Mouse (Mus musculus) MEL (cell line): ENCODE measurements at regions not wholly inside any gene's neighbourhood (a gene's known extent, or its start where the extent isn't known, plus 50 kb on each side); places are given as distances from the start of the nearest gene placed in this dataset.

Experiments used
- DNase-seq: peaks from one replicate; pipeline ENCODE4 v3.0.0; 2011; ENCODE audit warnings: low read depth, low spot score
- H3K27ac ChIP-seq: 2 replicates; pipeline ENCODE4 v1.5.1; 2012; ENCODE audit warnings: low read depth, mild to moderate bottlenecking, control low read depth, low read length, moderate library complexity; ENCODE audit not compliant: control insufficient read depth
- H3K27me3 ChIP-seq, 2 experiments: fragments of 150-350 bp in 1 of 2; sonication (generic) in 1 of 2; 2 replicates each; pipeline ENCODE4 v1.6.1; 2012; ENCODE audit warnings: low read length in 2 of 2, mild to moderate bottlenecking in 2 of 2, improper control_type of control experiment in 1 of 2, moderate library complexity in 1 of 2; ENCODE audit not compliant: insufficient read depth in 2 of 2, control insufficient read depth in 1 of 2
- H3K36me3 ChIP-seq, 2 experiments: 2 replicates each; pipeline ENCODE4 v1.6.1; 2012 to 2014; ENCODE audit warnings: low read length in 2 of 2, improper control_type of control experiment in 1 of 2, inconsistent platforms in 1 of 2, mild to moderate bottlenecking in 1 of 2; ENCODE audit not compliant: insufficient read depth in 2 of 2, control insufficient read depth in 1 of 2
- H3K4me1 ChIP-seq, 2 experiments: fragments of 150-350 bp in 1 of 2; sonication (generic) in 1 of 2; 2 replicates each; pipeline ENCODE4 v1.6.1; 2012; ENCODE audit warnings: low read length in 2 of 2, improper control_type of control experiment in 1 of 2, mild to moderate bottlenecking in 1 of 2; ENCODE audit not compliant: insufficient read depth in 2 of 2, control insufficient read depth in 1 of 2
- H3K4me3 ChIP-seq, 2 experiments: fragments of 150-350 bp in 1 of 2; sonication (generic) in 1 of 2; 2 replicates each; pipeline ENCODE4 v1.5.1; 2012; ENCODE audit warnings: low read depth in 2 of 2, low read length in 2 of 2, mild to moderate bottlenecking in 2 of 2, moderate library complexity in 2 of 2, control low read depth in 1 of 2, improper control_type of control experiment in 1 of 2; ENCODE audit not compliant: control insufficient read depth in 1 of 2, insufficient read depth in 1 of 2
- H3K79me2 ChIP-seq: 2 replicates; pipeline ENCODE4 v1.6.1; 2012; ENCODE audit warnings: mild to moderate bottlenecking, low read length, moderate library complexity; ENCODE audit not compliant: control insufficient read depth, poor library complexity, insufficient read depth
- H3K9ac ChIP-seq: 2 replicates; pipeline ENCODE4 v1.6.1; 2012; ENCODE audit warnings: low read depth, mild to moderate bottlenecking, control low read depth, low read length, moderate library complexity; ENCODE audit not compliant: control insufficient read depth, poor library complexity, severe bottlenecking
- H3K9me3 ChIP-seq: fragments of 150-350 bp; sonication (generic); replicated peaks from 2 replicates; pipeline ENCODE4 v1.6.1; 2012; ENCODE audit warnings: mild to moderate bottlenecking, low read length, improper control_type of control experiment, moderate library complexity; ENCODE audit not compliant: insufficient read depth
- BHLHE40 ChIP-seq: IDR thresholded peaks from 2 replicates; pipeline ENCODE4 v1.6.1; 2012; ENCODE audit warnings: low read depth, mild to moderate bottlenecking, inconsistent platforms, low read length, improper control_type of control experiment, borderline replicate concordance
- CHD2 ChIP-seq: IDR thresholded peaks from 2 replicates; pipeline ENCODE4 v1.6.1; 2011; ENCODE audit warnings: low read length, improper control_type of control experiment
- CTCF ChIP-seq, 3 experiments: IDR thresholded peaks in 2 of 3; conservative IDR thresholded peaks in 1 of 3; 2 replicates each; pipeline ENCODE4 v1.5.1; 2011 to 2012; ENCODE audit warnings: low read length in 3 of 3, low read depth in 2 of 3, mild to moderate bottlenecking in 2 of 3, improper control_type of control experiment in 1 of 3, inconsistent platforms in 1 of 3, mixed read lengths in 1 of 3, moderate library complexity in 1 of 3; ENCODE audit not compliant: control insufficient read depth in 1 of 3, insufficient read depth in 1 of 3, poor library complexity in 1 of 3, severe bottlenecking in 1 of 3
- ELF1 ChIP-seq: IDR thresholded peaks from 2 replicates; pipeline ENCODE4 v1.6.1; 2014; ENCODE audit warnings: low read depth, mild to moderate bottlenecking, inconsistent platforms, low read length, improper control_type of control experiment, moderate library complexity
- EP300 ChIP-seq, 2 experiments: IDR thresholded peaks; 2 replicates each; pipeline ENCODE4 v1.6.1; 2011; ENCODE audit warnings: improper control_type of control experiment in 2 of 2, low read length in 2 of 2, low read depth in 1 of 2, mild to moderate bottlenecking in 1 of 2
- HCFC1 ChIP-seq: IDR thresholded peaks from 2 replicates; pipeline ENCODE4 v1.6.1; 2012; ENCODE audit warnings: low read depth, mild to moderate bottlenecking, inconsistent platforms, low read length, improper control_type of control experiment, moderate library complexity
- KAT2A ChIP-seq: conservative IDR thresholded peaks from 2 replicates; pipeline ENCODE4 v1.6.1; 2012; ENCODE audit warnings: low read depth, low read length, improper control_type of control experiment, inconsistent platforms
- MAX ChIP-seq: IDR thresholded peaks from 2 replicates; pipeline ENCODE4 v1.6.1; 2011; ENCODE audit warnings: low read length, improper control_type of control experiment
- MEF2A ChIP-seq: IDR thresholded peaks from 2 replicates; pipeline ENCODE4 v1.6.1; 2014; ENCODE audit warnings: low read depth, mild to moderate bottlenecking, inconsistent platforms, low read length, improper control_type of control experiment; ENCODE audit not compliant: poor library complexity, insufficient replicate concordance, severe bottlenecking; ENCODE audit errors: extremely low read depth
- MYC ChIP-seq: IDR thresholded peaks from 2 replicates; pipeline ENCODE4 v1.6.1; 2011; ENCODE audit warnings: low read depth, mild to moderate bottlenecking, low read length, improper control_type of control experiment, moderate library complexity
- POLR2A ChIP-seq, 2 experiments: IDR thresholded peaks; 2 replicates each; pipeline ENCODE4 v1.6.1; 2011 to 2012; ENCODE audit warnings: low read length in 2 of 2, mild to moderate bottlenecking in 2 of 2, control low read depth in 1 of 2, improper control_type of control experiment in 1 of 2, low read depth in 1 of 2, moderate library complexity in 1 of 2; ENCODE audit not compliant: control insufficient read depth in 1 of 2, insufficient read depth in 1 of 2, poor library complexity in 1 of 2
- POLR2AphosphoS5 ChIP-seq: IDR thresholded peaks from 2 replicates; pipeline ENCODE4 v1.6.1; 2012; ENCODE audit warnings: low read depth, borderline replicate concordance, mild to moderate bottlenecking, inconsistent platforms, low read length, moderate library complexity, mixed read lengths
- RAD21 ChIP-seq: IDR thresholded peaks from 2 replicates; pipeline ENCODE4 v1.6.1; 2011; ENCODE audit warnings: mild to moderate bottlenecking, low read depth, low read length, improper control_type of control experiment
- RCOR1 ChIP-seq: IDR thresholded peaks from 2 replicates; pipeline ENCODE4 v1.6.1; 2012; ENCODE audit warnings: low read depth, mild to moderate bottlenecking, inconsistent platforms, low read length, improper control_type of control experiment
- SMC3 ChIP-seq: IDR thresholded peaks from 2 replicates; pipeline ENCODE4 v1.6.1; 2011; ENCODE audit warnings: low read depth, low read length, improper control_type of control experiment
- TBP ChIP-seq: IDR thresholded peaks from 2 replicates; pipeline ENCODE4 v1.8.0; 2011; ENCODE audit warnings: low read depth, low read length, improper control_type of control experiment
- TCF12 ChIP-seq: IDR thresholded peaks from 2 replicates; pipeline ENCODE4 v1.6.1; 2014; ENCODE audit warnings: low read depth, mild to moderate bottlenecking, inconsistent platforms, low read length, improper control_type of control experiment, moderate library complexity
- UBTF ChIP-seq: IDR thresholded peaks from 2 replicates; pipeline ENCODE4 v1.6.1; 2012; ENCODE audit warnings: low read depth, mild to moderate bottlenecking, inconsistent platforms, low read length, improper control_type of control experiment, moderate library complexity, borderline replicate concordance; ENCODE audit not compliant: insufficient read depth
- USF2 ChIP-seq, 2 experiments: IDR thresholded peaks; 2 replicates each; pipeline ENCODE4 v1.6.1; 2011 to 2012; ENCODE audit warnings: improper control_type of control experiment in 2 of 2, low read length in 2 of 2, borderline replicate concordance in 1 of 2, inconsistent platforms in 1 of 2, low read depth in 1 of 2, mild to moderate bottlenecking in 1 of 2; ENCODE audit not compliant: insufficient read depth in 1 of 2
- ZKSCAN1 ChIP-seq: IDR thresholded peaks from 2 replicates; pipeline ENCODE4 v1.6.1; 2012; ENCODE audit warnings: low read depth, mild to moderate bottlenecking, inconsistent platforms, low read length, improper control_type of control experiment, moderate library complexity

- H3K9me3 ChIP-seq: no peaks in the 10 kb centered on the region
- no peak for DNase-seq
- H3K9ac ChIP-seq: no peak overlapping the region
- H3K36me3 ChIP-seq: no peaks in the 10 kb centered on the region
- no peaks in the 10 kb centered on the region for H3K27me3 ChIP-seq
- no peaks in the 10 kb centered on the region for H3K4me1 ChIP-seq
- H3K79me2 ChIP-seq: no peaks in the 10 kb centered on the region
- TF ChIP-seq USF2 (IDR thresholded peaks at IDR 0.05; ENCODE audit: borderline replicate concordance in 1 of 2, insufficient read depth in 1 of 2, low read depth in 1 of 2, low read length in 2 of 2) (no peak), UBTF (no peak), EP300 (IDR thresholded peaks at IDR 0.05; ENCODE audit: low read depth in 1 of 2, low read length in 2 of 2) (no peak), RAD21 (no peak), MYC (no peak), TCF12 (no peak), KAT2A (no peak), RCOR1 (no peak), MAX (no peak), HCFC1 (no peak), BHLHE40 (no peak), POLR2AphosphoS5 (no peak), POLR2A (IDR thresholded peaks at IDR 0.05; ENCODE audit: control insufficient read depth in 1 of 2, insufficient read depth in 1 of 2, low read depth in 1 of 2, low read length in 2 of 2, poor library complexity in 1 of 2) (no peak), ZKSCAN1 (no peak), SMC3 (no peak), CTCF (IDR thresholded peaks at IDR 0.05 in 2 of 3, conservative IDR thresholded peaks at IDR 0.05 in 1 of 3; ENCODE audit: control insufficient read depth in 1 of 3, insufficient read depth in 1 of 3, low read depth in 2 of 3, low read length in 3 of 3, poor library complexity in 1 of 3, severe bottlenecking in 1 of 3) (no peak), ELF1 (no peak), CHD2 (no peak), MEF2A (no peak)
- H3K4me3 ChIP-seq: no peak overlapping the region
- H3K27ac ChIP-seq: no peak overlapping the region
Measured at GRCm38 (mm10) chr8:102085927-102086326, 699.5 kb downstream of the Cdh11 start.

- DNase-seq: no peak
- Histone ChIP-seq H3K4me3 (no peak overlapping the region), H3K36me3 (no peaks in the 10 kb centered on the region), H3K27ac (no peak overlapping the region), H3K9me3 (no peaks in the 10 kb centered on the region), H3K4me1 (no peaks in the 10 kb centered on the region), H3K79me2 (no peaks in the 10 kb centered on the region)
- TF ChIP-seq KAT2A (no peak), POLR2A (IDR thresholded peaks at IDR 0.05; ENCODE audit: control insufficient read depth in 1 of 2, insufficient read depth in 1 of 2, low read depth in 1 of 2, low read length in 2 of 2, poor library complexity in 1 of 2) (no peak), TBP (no peak)
- TF ChIP-seq, all 39 proteins: peak for 0
- H3K27me3 ChIP-seq: no peaks in the 10 kb centered on the region
- no peak overlapping the region for H3K9ac ChIP-seq
Measured at GRCm38 (mm10) chr8:102075611-102076010, 709.8 kb downstream of the Cdh11 start.
